Mouse (Mus musculus) erythroblast, embryonic 14.5 days (primary cell): Measurements from ENCODE around the gene Lrrc38. TPM values are rescaled to one million over a fixed set of nuclear protein-coding genes. Genes with fewer than 3 reads are reported as not detected.

ENCODE experiments used
- H3K27me3 ChIP-seq: 2 replicates; pipeline ENCODE4 v1.6.1; 2012; ENCODE audit warnings: inconsistent platforms; ENCODE audit not compliant: control insufficient read depth
- H3K36me3 ChIP-seq: 2 replicates; pipeline ENCODE4 v1.6.1; 2012; ENCODE audit warnings: mild to moderate bottlenecking, inconsistent platforms; ENCODE audit not compliant: control insufficient read depth
- H3K4me1 ChIP-seq: 2 replicates; pipeline ENCODE4 v1.6.1; 2012; ENCODE audit warnings: inconsistent platforms; ENCODE audit not compliant: control insufficient read depth
- H3K4me3 ChIP-seq: replicated peaks from 2 replicates; pipeline ENCODE3; 2012; ENCODE audit warnings: moderate library complexity, mild to moderate bottlenecking, inconsistent platforms
- H3K9me3 ChIP-seq: 2 replicates; pipeline ENCODE4 v1.6.1; 2012; ENCODE audit warnings: low read length, inconsistent platforms, mixed read lengths; ENCODE audit not compliant: control insufficient read depth
- GATA1 ChIP-seq: IDR thresholded peaks from 2 replicates; pipeline ENCODE4 v1.6.1; 2012; ENCODE audit warnings: low read length, inconsistent platforms, mixed read lengths
- TAL1 ChIP-seq: IDR thresholded peaks from 3 replicates; pipeline ENCODE4 v1.6.1; 2012; ENCODE audit warnings: low read length, inconsistent platforms, mixed read lengths
- polyA plus RNA-seq: library from polyadenylated mRNA; stranded (reverse); fragments of >175 nt; gene quantifications from 2 replicates; pipeline ENCODE4 v1.2.3, GENCODE M21; 2012

Lrrc38 gene
- polyA plus RNA-seq, 1 experiment, result not detected

- no peaks in the 10 kb centered on the region for H3K36me3 ChIP-seq
- no peaks in the 10 kb centered on the region for H3K9me3 ChIP-seq
- no peaks in the 10 kb centered on the region for H3K4me1 ChIP-seq
- no peaks in the 10 kb centered on the region for H3K27me3 ChIP-seq
- H3K4me3 ChIP-seq, result no peak overlapping the region
- no peak for TF ChIP-seq GATA1
- TF ChIP-seq TAL1, result no peak
Observed at GRCm38 (mm10) chr4:143324176-143324924, 25.2 kb upstream of the Lrrc38 start.

GRCm38 (mm10) chr4:143324925-143325624 is 24.5 kb upstream of the Lrrc38 start:
- H3K4me3 ChIP-seq, result no peak overlapping the region

GRCm38 (mm10) chr4:143325625-143325941 is 24.0 kb upstream of the Lrrc38 start:
- no peak overlapping the region for H3K4me3 ChIP-seq
- no peaks in the 10 kb centered on the region for H3K9me3 ChIP-seq
- H3K36me3 ChIP-seq, result no peaks in the 10 kb centered on the region
- H3K27me3 ChIP-seq, result no peaks in the 10 kb centered on the region
- TF ChIP-seq TAL1 (no peak), GATA1 (no peak)
- H3K4me1 ChIP-seq, result no peaks in the 10 kb centered on the region

More at GRCm38 (mm10) chr4:143324925-143325624, 24.5 kb upstream of the Lrrc38 start:
- no peaks in the 10 kb centered on the region for H3K27me3 ChIP-seq
- no peaks in the 10 kb centered on the region for H3K36me3 ChIP-seq
- no peaks in the 10 kb centered on the region for H3K9me3 ChIP-seq
- no peak for TF ChIP-seq GATA1
- TF ChIP-seq TAL1, result no peak
- no peaks in the 10 kb centered on the region for H3K4me1 ChIP-seq

- H3K36me3 ChIP-seq, result no peaks in the 10 kb centered on the region
- TF ChIP-seq GATA1 (no peak), TAL1 (no peak)
Observed at GRCm38 (mm10) chr4:143330566-143330965, 19.0 kb upstream of the Lrrc38 start.

GRCm38 (mm10) chr4:143331787-143332186 is 17.8 kb upstream of the Lrrc38 start:
- Histone ChIP-seq H3K27me3 (no peaks in the 10 kb centered on the region), H3K9me3 (no peaks in the 10 kb centered on the region), H3K36me3 (no peaks in the 10 kb centered on the region), H3K4me1 (no peaks in the 10 kb centered on the region), H3K4me3 (no peak overlapping the region)
- TF ChIP-seq TAL1, result no peak
- no peak for TF ChIP-seq GATA1

More at GRCm38 (mm10) chr4:143330566-143330965, 19.0 kb upstream of the Lrrc38 start:
- Histone ChIP-seq H3K9me3 (no peaks in the 10 kb centered on the region), H3K27me3 (no peaks in the 10 kb centered on the region), H3K4me3 (no peak overlapping the region), H3K4me1 (no peaks in the 10 kb centered on the region)

GRCm38 (mm10) chr4:143334145-143334544 is 15.4 kb upstream of the Lrrc38 start:
- no peak overlapping the region for H3K4me3 ChIP-seq
- TF ChIP-seq TAL1 (no peak), GATA1 (no peak)
- H3K27me3 ChIP-seq, result no peaks in the 10 kb centered on the region
- no peaks in the 10 kb centered on the region for H3K4me1 ChIP-seq
- no peaks in the 10 kb centered on the region for H3K9me3 ChIP-seq
- no peaks in the 10 kb centered on the region for H3K36me3 ChIP-seq

GRCm38 (mm10) chr4:143334995-143335394 is 14.6 kb upstream of the Lrrc38 start:
- TF ChIP-seq GATA1 (no peak), TAL1 (no peak)
- H3K27me3 ChIP-seq, result no peaks in the 10 kb centered on the region
- no peaks in the 10 kb centered on the region for H3K4me1 ChIP-seq
- no peaks in the 10 kb centered on the region for H3K9me3 ChIP-seq
- no peaks in the 10 kb centered on the region for H3K36me3 ChIP-seq
- no peak overlapping the region for H3K4me3 ChIP-seq

- Histone ChIP-seq H3K9me3 (no peaks in the 10 kb centered on the region), H3K4me1 (no peaks in the 10 kb centered on the region)
- TF ChIP-seq GATA1 (no peak), TAL1 (no peak)
Observed at GRCm38 (mm10) chr4:143336096-143336495, 13.5 kb upstream of the Lrrc38 start.

GRCm38 (mm10) chr4:143339808-143340207 is 9.7 kb upstream of the Lrrc38 start:
- H3K4me3 ChIP-seq, result no peak overlapping the region
- H3K4me1 ChIP-seq, result no peaks in the 10 kb centered on the region
- no peaks in the 10 kb centered on the region for H3K9me3 ChIP-seq
- TF ChIP-seq GATA1, result no peak
- no peak for TF ChIP-seq TAL1
- no peaks in the 10 kb centered on the region for H3K27me3 ChIP-seq
- H3K36me3 ChIP-seq, result no peaks in the 10 kb centered on the region

More at GRCm38 (mm10) chr4:143336096-143336495, 13.5 kb upstream of the Lrrc38 start:
- no peak overlapping the region for H3K4me3 ChIP-seq
- no peaks in the 10 kb centered on the region for H3K36me3 ChIP-seq
- H3K27me3 ChIP-seq, result no peaks in the 10 kb centered on the region
